Mouse (Mus musculus) E14TG2a.4 (cell line): ENCODE measurements at regions not wholly inside any gene's neighbourhood (a gene's known extent, or its start where the extent isn't known, plus 50 kb on each side); places are given as distances from the start of the nearest gene placed in this dataset.
A peak's percentile ranks its signal among the peaks of the same experiment; 100 is the strongest.
"Not testable (repeated sequence)": the region's sequence is repeated elsewhere in the genome, so short reads cannot be mapped to it uniquely, and the experiment has no call there.

Experiments
- H3K27me3 ChIP-seq: 2 replicates; pipeline ENCODE4 v1.6.1; 2014; ENCODE audit warnings: low read length, control low read depth; ENCODE audit not compliant: insufficient read depth
- H3K36me3 ChIP-seq: 2 replicates; pipeline ENCODE4 v1.6.1; 2014; ENCODE audit warnings: low read length, control low read depth; ENCODE audit not compliant: insufficient read depth
- H3K4me1 ChIP-seq: replicated peaks from 2 replicates; pipeline ENCODE4 v1.6.1; 2014; ENCODE audit warnings: low read depth, low read length, control low read depth
- H3K4me3 ChIP-seq: replicated peaks from 2 replicates; pipeline ENCODE4 v1.5.1; 2014; ENCODE audit warnings: mild to moderate bottlenecking, low read length
- H3K9me3 ChIP-seq: 2 replicates; pipeline ENCODE4 v1.6.1; 2014; ENCODE audit warnings: low read length, control low read depth
- CTCF ChIP-seq: conservative IDR thresholded peaks from 2 replicates; pipeline ENCODE4 v1.5.1; 2014; ENCODE audit warnings: low read length
- NANOG ChIP-seq: IDR thresholded peaks from 2 replicates; pipeline ENCODE4 v1.6.1; 2014; ENCODE audit warnings: borderline replicate concordance, low read length, mixed read lengths
- POU5F1 ChIP-seq: IDR thresholded peaks from 2 replicates; pipeline ENCODE4 v1.6.1; 2014; ENCODE audit warnings: low read length, borderline replicate concordance

DNA sequence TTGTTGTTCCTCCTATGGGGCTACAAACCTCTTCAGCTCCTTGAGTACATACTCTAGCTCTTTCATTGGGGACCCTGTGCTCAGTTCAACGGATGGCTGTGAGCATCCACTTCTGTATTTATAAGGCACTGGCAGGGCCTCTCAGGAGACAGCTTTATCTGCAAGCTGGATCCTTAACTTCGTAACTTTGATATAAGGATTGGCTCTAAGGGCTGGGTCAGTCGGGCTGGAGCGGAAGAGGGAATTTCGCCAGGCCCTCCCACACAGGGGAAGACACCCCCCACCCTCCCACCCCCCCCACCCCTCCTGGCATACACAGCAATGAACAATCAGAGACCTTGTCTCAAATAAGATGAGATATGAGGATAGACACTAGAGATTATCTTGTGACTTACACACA, 304.3 kb upstream of the Chordc1 start:
- Histone ChIP-seq H3K4me1 (no peaks in the 10 kb centered on the region), H3K9me3 (no peaks in the 10 kb centered on the region), H3K4me3 (no peak overlapping the region), H3K36me3 (no peaks in the 10 kb centered on the region), H3K27me3 (no peaks in the 10 kb centered on the region)
- TF ChIP-seq CTCF: no peak

DNA sequence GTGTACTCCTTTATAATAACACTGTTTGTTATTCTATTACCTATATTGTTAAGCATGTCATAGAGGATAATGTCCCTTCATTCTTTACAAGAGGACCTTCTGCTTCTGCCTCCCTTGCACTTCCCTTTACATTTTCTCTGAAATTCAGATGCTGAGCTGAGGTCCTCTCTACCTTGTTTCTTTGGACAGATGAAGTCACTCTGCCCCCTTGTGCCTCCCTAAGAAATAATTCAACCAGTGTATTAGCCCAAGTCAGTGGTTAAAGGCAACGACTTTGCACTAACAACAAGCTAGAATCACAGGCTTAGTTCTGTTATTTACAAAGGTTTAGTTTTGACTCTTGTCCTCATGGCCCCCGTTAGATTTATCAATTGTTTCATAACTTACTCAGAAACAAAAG, 289.4 kb upstream of the Chordc1 start:
- Histone ChIP-seq H3K36me3 (no peaks in the 10 kb centered on the region), H3K9me3 (no peaks in the 10 kb centered on the region), H3K4me3 (no peak overlapping the region), H3K4me1 (no peaks in the 10 kb centered on the region), H3K27me3 (no peaks in the 10 kb centered on the region)
- no peak for TF ChIP-seq NANOG
- TF ChIP-seq CTCF: peak; percentile 13

DNA sequence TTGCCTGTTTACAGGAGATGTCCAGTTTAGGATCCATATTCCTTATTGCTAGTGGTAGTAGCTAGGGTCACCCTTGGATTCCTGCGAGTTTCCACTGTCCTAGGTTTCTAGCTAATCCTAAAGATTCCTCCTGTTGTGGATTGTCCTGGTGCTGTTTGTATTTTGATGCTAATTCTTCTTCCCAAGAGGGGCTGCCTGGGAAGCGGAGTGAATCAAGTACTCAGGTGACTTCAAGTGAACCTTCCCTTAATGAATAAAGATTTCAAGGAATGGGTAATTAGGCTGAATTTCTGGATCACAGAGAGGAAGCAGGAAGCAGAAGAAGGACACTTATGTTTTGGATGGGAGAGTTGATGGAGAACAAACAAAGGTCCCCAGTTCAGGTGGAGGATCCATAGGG, 250.6 kb upstream of the Chordc1 start:
- TF ChIP-seq NANOG: peak; percentile 44; the same call in 1 of the 2 replicates
- TF ChIP-seq CTCF: no peak
- no peak for TF ChIP-seq POU5F1
- Histone ChIP-seq H3K9me3 (no peaks in the 10 kb centered on the region), H3K27me3 (no peaks in the 10 kb centered on the region), H3K4me3 (no peak overlapping the region), H3K36me3 (no peaks in the 10 kb centered on the region), H3K4me1 (peaks cover 48% of the 10 kb centered on the region)

DNA sequence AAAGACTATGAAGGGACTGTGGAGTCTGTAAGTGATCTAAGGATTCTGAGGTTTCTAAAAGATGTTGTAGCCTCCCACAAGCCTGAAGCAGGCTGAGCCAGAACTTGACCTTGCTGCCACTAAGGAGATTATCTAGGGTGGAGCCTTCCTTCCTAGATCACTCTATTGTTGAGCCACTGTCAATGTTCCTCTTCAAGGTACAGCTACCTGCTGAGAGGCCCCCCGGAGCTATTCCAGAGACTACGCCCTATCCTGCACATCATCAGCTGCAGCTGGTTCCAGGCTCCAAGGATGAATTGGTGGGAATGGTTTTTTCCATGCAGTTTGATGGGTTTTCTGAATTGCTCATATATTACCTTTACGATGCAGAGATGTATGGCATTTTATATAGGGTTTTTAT, 249.3 kb upstream of the Chordc1 start:
- H3K4me1 ChIP-seq: peaks cover 48% of the 10 kb centered on the region
- peak; percentile 72 for TF ChIP-seq NANOG
- not testable (repeated sequence) for H3K27me3 ChIP-seq, H3K36me3 ChIP-seq, H3K4me3 ChIP-seq, H3K9me3 ChIP-seq

DNA sequence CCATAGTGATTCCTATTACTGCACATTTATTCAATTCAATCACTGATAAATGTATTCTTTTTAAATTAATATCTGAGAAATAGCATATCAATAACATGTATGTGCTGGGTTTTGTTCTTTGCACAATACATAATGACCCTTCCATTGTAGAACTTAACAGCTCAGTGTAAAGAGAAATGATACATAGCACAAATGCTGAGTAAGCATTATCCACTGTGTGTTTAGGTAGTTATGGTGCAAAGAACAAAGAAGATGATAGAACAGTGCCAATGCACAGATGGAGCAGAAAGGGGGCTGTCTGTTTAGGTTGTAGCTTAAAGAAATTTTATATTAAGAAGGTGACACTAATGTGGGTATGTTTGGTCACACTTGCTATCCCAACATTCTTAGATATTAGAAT, 215.0 kb upstream of the Chordc1 start:
- TF ChIP-seq POU5F1 (no peak), CTCF (no peak), NANOG (no peak)
- Histone ChIP-seq H3K36me3 (peaks cover 13% of the 10 kb centered on the region), H3K4me1 (no peaks in the 10 kb centered on the region; the same call in 1 of the 2 replicates)

DNA sequence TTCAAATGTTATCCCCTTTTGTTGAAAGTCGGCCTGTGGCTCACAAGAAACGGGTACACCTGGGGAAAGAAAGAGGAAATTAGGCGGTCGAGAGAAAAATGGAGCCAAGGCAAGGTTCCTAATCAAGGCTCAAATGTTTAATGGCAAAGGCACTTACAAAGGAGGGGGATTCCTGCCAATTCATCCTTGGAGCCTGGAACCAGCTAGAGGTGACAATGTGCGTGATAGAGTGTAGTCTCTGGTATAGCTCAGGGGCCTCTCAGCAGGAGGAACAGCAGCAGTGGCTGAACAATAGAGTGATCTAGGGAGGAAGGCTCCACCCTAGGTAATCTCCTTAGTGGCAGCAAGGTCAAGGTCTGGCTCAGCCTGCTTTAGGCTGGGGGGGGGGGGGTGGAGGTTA, 213.5 kb upstream of the Chordc1 start:
- 0 out of 2 replicates have a peak, but pooled peaks have one; percentile 19 for TF ChIP-seq NANOG
- H3K4me3 ChIP-seq, H3K27me3 ChIP-seq, H3K4me1 ChIP-seq: not testable (repeated sequence)
- H3K36me3 ChIP-seq: peaks cover 13% of the 10 kb centered on the region
- H3K9me3 ChIP-seq: peaks cover 19% of the 10 kb centered on the region

More for the DNA sequence above, 215.0 kb upstream of the Chordc1 start:
- H3K27me3 ChIP-seq: no peaks in the 10 kb centered on the region
- peaks cover 19% of the 10 kb centered on the region for H3K9me3 ChIP-seq
- no peak overlapping the region for H3K4me3 ChIP-seq

DNA sequence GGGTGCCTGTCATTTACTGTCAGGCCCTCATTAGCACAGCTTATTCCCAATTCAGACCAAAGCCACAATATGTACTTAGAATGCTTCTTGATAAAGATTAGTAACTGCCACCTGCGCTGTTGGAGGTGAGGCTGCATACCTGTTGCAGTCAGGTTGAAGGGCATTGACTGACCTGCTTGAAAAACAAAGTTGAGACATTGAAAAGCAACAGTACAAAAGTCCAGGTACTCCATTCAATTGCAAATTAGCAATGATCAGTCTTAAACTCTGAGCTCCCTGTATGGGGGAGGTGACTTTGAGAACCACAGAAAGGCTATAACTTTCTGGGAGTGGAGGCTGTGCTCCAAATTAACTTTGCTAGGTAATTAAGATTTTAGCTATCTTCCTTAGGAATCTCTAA, 212.8 kb upstream of the Chordc1 start:
- H3K27me3 ChIP-seq, H3K4me3 ChIP-seq, H3K4me1 ChIP-seq: not testable (repeated sequence)
- H3K9me3 ChIP-seq: peaks cover 19% of the 10 kb centered on the region
- H3K36me3 ChIP-seq: peaks cover 13% of the 10 kb centered on the region
- TF ChIP-seq NANOG: peak; percentile 91
